In genomic region chr13:63073911-63074675, GRCm38 (mm10) we compare ENCODE assay signal across 9 mouse cellular contexts.
DNase-seq lines count a peak whose midpoint lies in the region; ATAC-seq lines count a peak whose summit lies in the region.
"Had no signal": no experiment of that assay in that cellular context is flagged by ENCODE, and none has a peak within 500 bp of the region (broad histone marks: within the 10 kb centered on the region; RNA-seq: fewer than 3 reads in every experiment).

No protein-coding gene starts in this region.

- ATAC-seq in hindbrain, embryonic 16.5 days: peak; percentile 30; the same call in 1 of the 2 replicates
- no peak for ATAC-seq in hindbrain, embryonic 14.5 days (ENCODE audit: low FRiP score)
- ATAC-seq in heart, embryonic 16.5 days (replicated peaks; ENCODE audit: extremely low read depth, insufficient read depth, low FRiP score): 0 out of 2 replicates have a peak, but pooled peaks have one; percentile 32

- no peaks in the 10 kb centered on the region for H3K9me3 ChIP-seq in hindbrain, embryonic 16.5 days (ENCODE audit: control insufficient read depth, low read length)
- no peaks in the 10 kb centered on the region for H3K9me3 ChIP-seq in hindbrain, embryonic 14.5 days (ENCODE audit: control insufficient read depth, low read length)
- no peaks in the 10 kb centered on the region for H3K9me3 ChIP-seq in heart, embryonic 16.5 days (replicated peaks; ENCODE audit: control insufficient read depth, low read length)
- no peaks in the 10 kb centered on the region for H3K9me3 ChIP-seq in hindbrain, embryonic 10.5 days

- no peak overlapping the region for H3K4me3 ChIP-seq in hindbrain, embryonic 16.5 days (ENCODE audit: low read length)
- H3K4me3 ChIP-seq in hindbrain, embryonic 14.5 days (replicated peaks; ENCODE audit: low read length): no peak overlapping the region
- H3K4me3 ChIP-seq in heart, embryonic 16.5 days (ENCODE audit: low read length): no peak overlapping the region
- H3K4me3 ChIP-seq in hindbrain, embryonic 10.5 days: no peak overlapping the region

- no peak overlapping the region for H3K4me2 ChIP-seq in hindbrain, embryonic 16.5 days (ENCODE audit: low read length)
- no peak overlapping the region for H3K4me2 ChIP-seq in hindbrain, embryonic 14.5 days (replicated peaks)
- no peak overlapping the region for H3K4me2 ChIP-seq in heart, embryonic 16.5 days (ENCODE audit: low read depth, low read length)

- no peaks in the 10 kb centered on the region for H3K4me1 ChIP-seq in hindbrain, embryonic 16.5 days (ENCODE audit: control insufficient read depth, insufficient read depth, low read depth, low read length)
- no peaks in the 10 kb centered on the region for H3K4me1 ChIP-seq in hindbrain, embryonic 14.5 days (replicated peaks; ENCODE audit: control insufficient read depth, insufficient read depth, low read length)
- H3K4me1 ChIP-seq in heart, embryonic 16.5 days (ENCODE audit: control insufficient read depth, insufficient read depth, low read length): peaks cover 9% of the 10 kb centered on the region
- peaks cover 9% of the 10 kb centered on the region; the same call in 1 of the 2 replicates for H3K4me1 ChIP-seq in hindbrain, embryonic 10.5 days (replicated peaks)

- H3K9ac ChIP-seq in hindbrain, embryonic 16.5 days (ENCODE audit: low read depth, low read length): no peak overlapping the region
- no peak overlapping the region for H3K9ac ChIP-seq in hindbrain, embryonic 14.5 days
- no peak overlapping the region for H3K9ac ChIP-seq in heart, embryonic 16.5 days (ENCODE audit: low read length)

- DNase-seq in hindbrain, embryonic 14.5 days (ENCODE audit: low spot score): no peak
- peak; percentile 66 for DNase-seq in brain, adult 2 months (ENCODE audit: low read depth, low spot score)
- DNase-seq in lung, postnatal 36 days: peak; percentile 75
- DNase-seq in urinary bladder, adult 18-20 months (ENCODE audit: low spot score in 2 of 2): no peak
- no peak for DNase-seq in hindbrain, embryonic 10.5 days (ENCODE audit: low spot score)
- DNase-seq in adrenal gland, postnatal 25 days: no peak
- DNase-seq: cerebellum, adult 11-12 months had no signal

- H3K27me3 ChIP-seq in hindbrain, embryonic 16.5 days (replicated peaks; ENCODE audit: control insufficient read depth, insufficient read depth, low read length): no peaks in the 10 kb centered on the region
- no peaks in the 10 kb centered on the region for H3K27me3 ChIP-seq in hindbrain, embryonic 14.5 days (ENCODE audit: control insufficient read depth, insufficient read depth, low read length)
- H3K27me3 ChIP-seq in heart, embryonic 16.5 days (ENCODE audit: control insufficient read depth, insufficient read depth, low read length): no peaks in the 10 kb centered on the region
- H3K27me3 ChIP-seq in hindbrain, embryonic 10.5 days (ENCODE audit: insufficient read depth, poor library complexity, severe bottlenecking): no peaks in the 10 kb centered on the region

- H3K27ac ChIP-seq in hindbrain, embryonic 16.5 days (ENCODE audit: low read depth, low read length): no peak overlapping the region
- no peak overlapping the region for H3K27ac ChIP-seq in hindbrain, embryonic 14.5 days
- H3K27ac ChIP-seq in heart, embryonic 16.5 days (ENCODE audit: low read length): peak overlapping the region; percentile 15; the same call in 1 of the 2 replicates
- no peak overlapping the region for H3K27ac ChIP-seq in hindbrain, embryonic 10.5 days

- H3K36me3 ChIP-seq in hindbrain, embryonic 16.5 days (ENCODE audit: control insufficient read depth, insufficient read depth, low read length): no peaks in the 10 kb centered on the region
- H3K36me3 ChIP-seq in hindbrain, embryonic 14.5 days (replicated peaks; ENCODE audit: control insufficient read depth, insufficient read depth): no peaks in the 10 kb centered on the region
- no peaks in the 10 kb centered on the region for H3K36me3 ChIP-seq in heart, embryonic 16.5 days (ENCODE audit: control insufficient read depth, insufficient read depth)
- no peaks in the 10 kb centered on the region for H3K36me3 ChIP-seq in hindbrain, embryonic 10.5 days

- WGBS in hindbrain, embryonic 16.5 days: 74% methylated on average over 9 of the region's 9 CpGs
- 81% methylated on average over 9 of the region's 9 CpGs for WGBS in hindbrain, embryonic 14.5 days
- 35% methylated on average over 9 of the region's 9 CpGs for WGBS in heart, embryonic 16.5 days
- 80% methylated on average over 9 of the region's 9 CpGs for WGBS in hindbrain, embryonic 10.5 days

Comparison
In these comparisons a context has a peak if more than half of its experiments do, and no peak if none do; other contexts are left out.
1. DNase-seq: peak in brain, adult 2 months (single experiment) and lung, postnatal 36 days (single experiment); none in hindbrain, embryonic 14.5 days (single experiment), urinary bladder, adult 18-20 months (0 of 2), hindbrain, embryonic 10.5 days (single experiment) and adrenal gland, postnatal 25 days (single experiment).